Mouse (Mus musculus) brain, embryonic 14.5 days (tissue): Measurements from ENCODE around the gene Thbs3. TPM values are rescaled to one million over a fixed set of nuclear protein-coding genes. Genes with fewer than 3 reads are reported as not detected.
A peak's percentile ranks its signal among the peaks of the same experiment; 100 is the strongest.

Source experiments
- DNase-seq: peaks from one replicate; pipeline ENCODE4 v3.0.0-alpha.2; 2011; ENCODE audit warnings: low read depth
- CTCF ChIP-seq: fragments of 200-500 bp; IDR thresholded peaks from 2 replicates; pipeline ENCODE4 v1.5.1; 2012; ENCODE audit warnings: inconsistent platforms, mild to moderate bottlenecking, moderate library complexity, borderline replicate concordance; ENCODE audit not compliant: insufficient read depth, insufficient read length; ENCODE audit errors: extremely low read depth
- POLR2A ChIP-seq: fragments of 200-500 bp; IDR thresholded peaks from 2 replicates; pipeline ENCODE4 v1.6.1; 2012; ENCODE audit warnings: mild to moderate bottlenecking, inconsistent platforms, borderline replicate concordance; ENCODE audit not compliant: poor library complexity, insufficient read depth, insufficient read length, severe bottlenecking; ENCODE audit errors: extremely low read depth
- polyA plus RNA-seq: library from polyadenylated mRNA; depleted of rRNA; stranded (reverse); fragments of >200 nt; gene quantifications from 2 replicates; pipeline ENCODE4 v1.2.3, GENCODE M21; 2012; rRNA removed

Gene Thbs3
- polyA plus RNA-seq, 1 experiment: 117 TPM

GRCm38 (mm10) chr3:89270891-89271290 is 55.9 kb downstream of the Thbs3 start:
- TF ChIP-seq POLR2A (no peak), CTCF (no peak)
- DNase-seq: peak; percentile 67

DNA sequence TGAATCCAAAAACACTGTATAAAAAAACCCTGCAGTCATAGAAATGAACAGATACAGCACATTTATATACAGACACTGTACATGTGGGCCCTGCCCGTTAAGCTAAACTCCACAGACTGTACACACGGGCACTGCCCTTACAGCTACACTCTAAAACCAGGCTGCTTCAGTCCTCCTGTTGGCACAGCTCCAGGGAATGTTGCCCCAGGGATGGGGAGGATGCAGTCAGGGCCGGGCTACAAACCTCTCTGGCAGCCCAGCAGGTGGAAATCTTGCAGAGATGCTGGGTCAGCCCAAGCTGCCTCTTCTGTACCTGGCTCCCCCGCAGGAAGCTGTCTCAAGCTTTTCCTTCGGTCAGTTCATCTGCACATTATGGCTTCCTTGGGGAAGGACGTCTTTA is 56.8 kb downstream of the Thbs3 start:
- DNase-seq: peak; percentile 24
- TF ChIP-seq POLR2A (no peak), CTCF (no peak)

GRCm38 (mm10) chr3:89276061-89276460 is 61.1 kb downstream of the Thbs3 start:
- DNase-seq: no peak
- no peak for TF ChIP-seq POLR2A
- no peak for TF ChIP-seq CTCF

Other genes with a start within 250 kb of the Thbs3 start
- 131 and 149 TPM in 2 replicates for gene Rusc1, start 121.9 kb upstream of the Thbs3 start, polyA plus RNA-seq
- gene Gm43738, start 114.1 kb upstream of the Thbs3 start, polyA plus RNA-seq: 0.03 and 0.05 TPM in 2 replicates
- 169 and 202 TPM in 2 replicates for gene Fdps, start 113.2 kb upstream of the Thbs3 start, polyA plus RNA-seq
- 0.14 and 0.21 TPM in 2 replicates for gene Pklr, start 79.0 kb upstream of the Thbs3 start, polyA plus RNA-seq
- 61.6 and 68.6 TPM in 2 replicates for gene Hcn3, start 55.0 kb upstream of the Thbs3 start, polyA plus RNA-seq
- 103 and 123 TPM in 2 replicates for gene Clk2, start 50.4 kb upstream of the Thbs3 start, polyA plus RNA-seq
- gene Scamp3, start 37.7 kb upstream of the Thbs3 start, polyA plus RNA-seq: 132 and 139 TPM in 2 replicates
- 69.1 and 73.8 TPM in 2 replicates for gene Fam189b, start 32.0 kb upstream of the Thbs3 start, polyA plus RNA-seq
- 55.6 and 56.3 TPM in 2 replicates for gene Gba, start 12.3 kb upstream of the Thbs3 start, polyA plus RNA-seq
- 146 and 201 TPM in 2 replicates for gene Mtx1, start 11.9 kb downstream of the Thbs3 start, polyA plus RNA-seq
- gene Muc1, start 13.9 kb downstream of the Thbs3 start, polyA plus RNA-seq: 9.3 and 10.0 TPM in 2 replicates
- gene Krtcap2, start 30.8 kb downstream of the Thbs3 start, polyA plus RNA-seq: 86.7 and 106 TPM in 2 replicates
- gene Trim46, start 31.1 kb downstream of the Thbs3 start, polyA plus RNA-seq: 131 and 144 TPM in 2 replicates
- gene Dpm3, start 44.2 kb downstream of the Thbs3 start, polyA plus RNA-seq: 145 and 269 TPM in 2 replicates
- gene Slc50a1, start 55.4 kb downstream of the Thbs3 start, polyA plus RNA-seq: 41.4 and 71.8 TPM in 2 replicates
- gene Efna1, start 66.0 kb downstream of the Thbs3 start, polyA plus RNA-seq: 11.2 and 12.0 TPM in 2 replicates
- gene Efna3, start 107.8 kb downstream of the Thbs3 start, polyA plus RNA-seq: 59.4 and 60.3 TPM in 2 replicates
- gene Efna4, start 122.8 kb downstream of the Thbs3 start, polyA plus RNA-seq: 12.6 and 22.9 TPM in 2 replicates
- gene Adam15, start 134.8 kb downstream of the Thbs3 start, polyA plus RNA-seq: 63.6 and 75.5 TPM in 2 replicates
- gene Dcst2, start 146.8 kb downstream of the Thbs3 start, polyA plus RNA-seq: 0.38 and 0.57 TPM in 2 replicates
- 0.04 TPM in 1 of 2 replicates, not detected in the other for gene Dcst1, start 150.1 kb downstream of the Thbs3 start, polyA plus RNA-seq
- gene Zbtb7b, start 179.6 kb downstream of the Thbs3 start, polyA plus RNA-seq: 2.4 and 2.8 TPM in 2 replicates
- 4.6 and 5.2 TPM in 2 replicates for gene Lenep, start 187.6 kb downstream of the Thbs3 start, polyA plus RNA-seq
- gene Flad1, start 196.7 kb downstream of the Thbs3 start, polyA plus RNA-seq: 39.4 and 53.9 TPM in 2 replicates
- 79.8 and 129 TPM in 2 replicates for gene Cks1b, start 203.2 kb downstream of the Thbs3 start, polyA plus RNA-seq
- gene Shc1, start 203.3 kb downstream of the Thbs3 start, polyA plus RNA-seq: 29.5 and 30.2 TPM in 2 replicates
- gene Pygo2, start 215.0 kb downstream of the Thbs3 start, polyA plus RNA-seq: 71.6 and 90.9 TPM in 2 replicates
- 9.5 and 13.6 TPM in 2 replicates for gene Pbxip1, start 221.5 kb downstream of the Thbs3 start, polyA plus RNA-seq
- 72.2 and 86.3 TPM in 2 replicates for gene Pmvk, start 239.4 kb downstream of the Thbs3 start, polyA plus RNA-seq